Mouse (Mus musculus): ENCODE data around the gene Runx2. TPM values are rescaled to one million over a fixed set of nuclear protein-coding genes. Genes with fewer than 3 reads are reported as not detected.

Gene Runx2
- total RNA-seq, 2 experiments from 2014 or later, result 0.35 to 0.51 TPM

DNA sequence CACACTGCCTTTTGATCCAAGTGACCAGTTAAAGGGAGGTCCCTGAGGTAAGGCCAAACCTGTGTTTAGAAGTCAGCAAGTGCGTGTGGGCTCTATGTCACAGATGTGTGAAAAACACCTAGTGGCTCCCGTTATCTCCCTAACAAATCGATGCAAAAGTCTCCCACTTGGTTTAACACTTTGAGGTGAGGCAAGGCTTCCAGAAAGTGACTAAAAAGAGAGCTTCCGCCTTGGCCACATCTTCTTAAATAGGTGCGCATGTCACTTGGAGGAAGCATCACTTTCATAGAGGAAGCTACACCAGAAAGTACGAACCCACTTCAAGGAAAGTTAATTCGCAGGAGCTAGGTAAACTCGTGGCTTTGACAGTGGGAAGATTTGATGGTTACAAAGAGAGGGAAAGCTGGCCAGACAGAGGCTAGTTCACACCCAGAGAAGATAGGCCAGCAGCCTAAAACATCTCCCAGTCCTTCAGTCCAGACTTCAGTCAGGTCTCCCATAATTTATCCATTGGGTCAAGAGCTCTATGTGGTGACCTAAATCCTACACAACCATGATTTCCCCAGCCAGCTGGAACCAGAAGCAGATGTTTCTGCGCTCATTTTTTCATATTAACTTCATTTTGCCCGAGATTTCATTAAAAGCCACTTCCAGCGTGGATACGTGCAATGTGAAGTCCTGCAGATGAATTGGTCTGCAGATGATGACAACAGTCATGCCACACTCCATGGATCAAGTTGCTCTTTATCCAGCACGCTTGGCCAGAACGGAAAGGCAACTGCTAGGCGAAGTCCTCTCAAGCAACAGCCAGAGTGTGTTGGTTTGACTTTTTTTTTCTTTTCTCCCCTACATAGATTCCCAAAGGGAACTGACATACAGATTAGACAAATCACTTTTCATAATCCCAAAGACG is 257.1 kb downstream of the Runx2 start:
- intact Hi-C loops (cut with DNase I), result no loop called here
- DNase-seq, result no peak

DNA sequence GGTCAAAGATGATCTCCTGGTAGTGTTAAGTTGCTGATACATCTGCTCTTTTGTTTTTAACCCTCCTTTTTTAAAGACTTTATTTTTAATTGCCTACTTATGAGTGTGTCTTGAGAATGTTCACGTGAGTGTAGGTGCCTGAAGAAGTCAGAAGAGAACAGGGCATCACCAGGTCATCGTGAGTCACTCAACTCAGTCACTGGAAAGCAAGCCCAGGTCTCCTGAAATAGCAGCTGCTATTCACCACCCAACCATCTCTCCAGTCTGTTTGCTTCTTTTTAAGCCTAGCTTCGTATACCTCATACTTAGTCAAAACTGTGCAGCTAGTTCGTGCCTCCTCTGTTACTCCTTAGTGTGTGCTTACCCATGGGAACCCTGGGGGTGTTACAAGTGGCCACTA is 259.7 kb downstream of the Runx2 start:
- intact Hi-C loops (cut with DNase I), result no loop called here
- DNase-seq, result no peak

DNA sequence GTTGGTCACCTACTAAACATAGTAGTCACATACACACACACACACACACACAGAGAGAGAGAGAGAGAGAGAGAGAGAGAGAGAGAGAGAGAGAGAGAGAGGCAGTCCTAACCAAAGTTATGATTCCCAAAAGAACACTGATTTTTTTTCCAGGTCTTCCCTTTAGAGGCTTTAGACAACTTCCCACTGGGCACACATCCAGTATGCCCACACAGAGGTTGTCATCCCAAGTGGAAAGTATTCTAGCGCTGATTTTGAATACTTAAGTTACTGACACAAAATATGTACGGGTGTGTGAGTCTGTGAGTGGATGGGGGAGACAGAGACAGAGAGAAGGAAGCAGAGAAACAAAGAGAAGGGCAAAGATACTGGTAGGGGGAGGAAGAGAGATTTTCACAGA is 265.0 kb downstream of the Runx2 start:
- intact Hi-C loops (cut with DNase I), result no loop called here
- no peak for DNase-seq

DNA sequence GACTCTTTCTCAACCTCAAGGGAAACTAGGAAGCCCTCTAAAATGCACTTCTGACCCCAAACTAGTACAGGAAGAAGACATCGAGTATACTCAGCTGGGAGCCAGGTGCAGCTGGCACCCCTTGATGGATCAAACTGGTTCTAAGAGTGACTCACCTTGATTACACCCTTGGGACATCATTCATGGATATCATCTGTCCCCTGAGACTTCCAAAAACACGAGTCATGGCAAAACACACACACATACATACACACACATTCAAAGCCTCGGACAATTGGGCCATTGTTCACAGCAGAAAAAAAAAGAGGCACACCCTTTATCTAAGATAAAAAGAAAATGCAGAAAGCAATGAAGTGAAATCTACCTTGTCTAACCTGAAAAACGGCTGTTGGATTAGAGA is 266.7 kb downstream of the Runx2 start:
- intact Hi-C loops (cut with DNase I), result no loop called here
- DNase-seq, result no peak

DNA sequence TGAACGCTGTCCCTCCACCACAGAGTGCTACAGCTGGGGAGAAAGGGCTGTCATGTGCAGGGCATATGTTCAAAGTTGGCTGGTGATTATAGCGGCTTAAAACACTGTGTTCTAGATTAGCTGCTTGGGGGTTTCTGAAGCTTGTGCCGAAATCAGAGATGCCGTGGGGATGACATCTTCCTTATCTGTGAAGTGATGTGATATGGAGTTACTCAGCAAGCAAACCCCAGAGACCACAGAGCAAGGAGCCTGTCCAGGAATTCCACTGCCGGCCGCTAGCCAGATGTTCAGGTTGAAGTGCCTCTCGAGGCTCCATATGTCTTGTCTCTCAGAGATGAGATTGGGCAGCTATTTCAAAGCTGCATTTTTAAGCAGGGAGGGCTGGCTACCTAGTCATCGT is 267.8 kb downstream of the Runx2 start:
- intact Hi-C loops (cut with DNase I), result no loop called here
- DNase-seq, result no peak

- intact Hi-C loops (cut with DNase I), result no loop called here
- DNase-seq, result no peak
These were observed 269.3 kb downstream of the Runx2 start for GRCm38 (mm10) chr17:44545141-44545813.

GRCm38 (mm10) chr17:44542706-44543105 is 271.9 kb downstream of the Runx2 start:
- no peak for DNase-seq
- intact Hi-C loops (cut with DNase I), result no loop called here

- intact Hi-C loops (cut with DNase I), result no loop called here
- DNase-seq, result no peak
These were observed 273.9 kb downstream of the Runx2 start for GRCm38 (mm10) chr17:44540699-44541098.

DNA sequence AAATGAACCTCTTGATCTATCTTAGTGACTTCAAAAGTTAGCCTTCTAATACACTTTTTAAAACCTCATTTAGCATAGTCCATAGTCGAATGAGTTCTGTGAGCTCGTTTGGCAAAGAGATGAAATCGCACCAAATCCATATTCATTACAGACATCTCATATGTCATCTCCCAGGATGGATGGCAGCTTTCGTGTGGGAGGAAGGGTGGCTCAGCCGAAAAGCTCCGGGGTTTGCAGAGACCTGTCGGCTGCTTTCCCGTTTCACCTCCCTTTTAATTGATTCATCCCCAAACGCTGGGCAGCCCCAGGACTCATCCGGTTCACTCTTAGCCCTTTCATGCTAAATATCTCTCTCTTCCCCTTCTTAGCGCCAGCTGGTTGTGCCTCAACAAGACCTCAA is 275.7 kb downstream of the Runx2 start:
- intact Hi-C loops (cut with DNase I), result loop anchor here (10.0 kb wide), 1 partner anchor 196 kb away; no protein-coding TSS in a partner anchor

DNA sequence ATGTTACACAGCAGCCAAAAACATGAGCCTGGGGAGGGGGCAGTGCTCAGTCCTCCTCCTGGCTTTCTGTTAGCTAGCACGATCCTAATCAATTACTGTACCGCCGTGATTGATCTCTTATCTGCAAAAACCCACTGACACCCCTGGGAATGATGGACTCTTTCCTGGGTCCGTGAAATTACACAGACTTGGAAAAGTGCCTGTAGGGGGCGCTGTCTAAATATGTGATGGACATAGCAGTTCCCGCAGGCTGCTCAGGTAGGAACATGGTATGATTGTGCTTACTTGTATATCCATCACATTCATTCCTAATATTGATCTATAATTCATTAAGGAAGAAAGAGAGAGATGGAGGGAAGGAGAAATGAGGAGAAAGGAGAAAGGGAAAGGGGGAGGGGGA is 284.6 kb downstream of the Runx2 start:
- intact Hi-C loops (cut with DNase I), result loop anchor here (10.0 kb wide), 1 partner anchor 205 kb away; no protein-coding TSS in a partner anchor
- no peak for DNase-seq

More for the DNA sequence above, 275.7 kb downstream of the Runx2 start:
- DNase-seq, result no peak

- no peak for DNase-seq
- intact Hi-C loops (cut with DNase I), result no loop called here
These were observed 286.0 kb downstream of the Runx2 start for GRCm38 (mm10) chr17:44528617-44529016.

DNA sequence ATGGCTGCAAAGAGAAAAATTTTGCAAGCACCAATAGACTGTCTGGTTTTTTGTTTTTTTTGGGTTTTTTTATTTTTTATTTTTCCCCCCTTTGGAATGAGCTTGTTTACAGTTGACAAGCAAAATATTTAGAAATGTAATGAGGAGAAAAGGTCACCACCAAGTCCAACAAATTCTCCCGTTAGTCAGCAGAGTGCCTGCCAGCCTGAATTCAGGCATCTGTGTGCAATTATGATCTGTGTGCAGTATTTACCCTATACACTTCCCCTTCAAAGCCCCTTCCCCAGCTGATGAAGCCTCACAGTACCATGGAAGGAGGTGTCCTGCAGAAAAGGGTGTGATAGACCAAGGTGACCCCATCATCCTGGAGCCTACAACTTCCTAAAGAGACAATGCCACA is 290.5 kb downstream of the Runx2 start:
- no peak for DNase-seq
- intact Hi-C loops (cut with DNase I), result no loop called here

GRCm38 (mm10) chr17:44522906-44523305 is 291.7 kb downstream of the Runx2 start:
- DNase-seq, result peak in 1 of 2 experiments; percentile 19
- intact Hi-C loops (cut with DNase I), result no loop called here

DNA sequence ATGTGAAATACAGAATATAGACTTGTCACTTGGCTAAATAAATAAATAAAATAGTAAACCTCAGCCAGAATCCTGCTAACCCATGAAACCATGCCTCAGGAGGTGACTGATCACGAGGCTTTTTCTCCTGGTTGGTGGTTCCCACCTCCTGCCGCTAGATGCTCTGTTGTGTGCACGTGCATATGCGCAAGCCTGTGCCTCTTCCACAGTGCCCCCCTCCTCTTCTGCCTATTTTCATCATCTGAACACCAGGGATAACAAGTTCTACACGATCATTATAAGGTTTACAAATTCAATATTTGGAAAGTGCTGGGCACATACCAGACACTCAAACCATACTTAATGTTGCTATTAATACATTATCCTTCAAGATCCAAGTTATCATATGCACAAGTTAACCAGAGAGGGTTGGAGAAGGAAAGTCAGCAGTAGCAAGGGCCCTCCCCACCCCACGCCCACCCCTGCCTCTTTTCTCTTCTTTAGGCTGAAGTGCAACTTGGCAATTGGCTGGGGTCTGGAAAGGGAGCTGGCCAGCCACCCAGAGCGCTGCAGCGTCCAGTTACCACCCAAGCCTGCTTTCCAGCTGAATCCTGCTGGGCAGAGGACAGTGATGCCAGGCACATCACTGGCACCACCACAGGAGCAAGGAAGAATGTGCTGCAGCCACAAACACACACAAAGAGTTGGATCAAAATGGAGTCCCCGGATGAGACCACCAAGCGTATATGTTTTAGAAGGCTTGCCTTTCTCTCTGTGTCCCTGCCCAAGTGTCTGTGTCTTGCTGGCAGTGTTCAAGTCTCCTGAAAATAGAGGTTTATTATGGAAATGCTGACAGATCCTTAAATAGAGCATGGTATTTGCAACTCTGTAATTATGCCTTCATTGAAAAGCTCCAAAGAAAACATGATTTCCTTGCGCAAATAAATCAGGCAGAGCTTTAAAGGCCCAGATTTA is 294.2 kb downstream of the Runx2 start:
- intact Hi-C loops (cut with DNase I), result no loop called here
- no peak for DNase-seq

DNA sequence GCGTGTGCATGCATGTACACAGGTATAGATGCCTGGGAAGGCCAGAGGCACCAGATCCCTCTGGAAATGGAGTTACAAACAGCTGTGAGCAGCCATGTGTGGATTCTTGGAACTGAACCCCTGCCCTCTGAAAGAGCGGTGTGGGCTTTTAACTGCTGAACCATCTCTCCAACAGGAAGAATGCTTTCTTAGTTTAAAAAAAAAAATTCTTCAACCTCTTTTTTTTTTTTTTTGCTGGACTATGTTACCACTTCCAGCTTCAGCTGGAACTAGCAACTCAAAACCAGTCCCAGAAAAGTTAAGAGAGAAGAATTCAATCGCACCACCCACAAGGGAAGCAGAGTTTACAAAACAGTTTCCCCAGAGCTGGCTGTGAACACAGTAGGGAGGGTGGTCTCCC is 295.2 kb downstream of the Runx2 start:
- DNase-seq, result no peak
- intact Hi-C loops (cut with DNase I), result no loop called here

GRCm38 (mm10) chr17:44518156-44518555 is 296.4 kb downstream of the Runx2 start:
- DNase-seq, result no peak
- intact Hi-C loops (cut with DNase I), result no loop called here

DNA sequence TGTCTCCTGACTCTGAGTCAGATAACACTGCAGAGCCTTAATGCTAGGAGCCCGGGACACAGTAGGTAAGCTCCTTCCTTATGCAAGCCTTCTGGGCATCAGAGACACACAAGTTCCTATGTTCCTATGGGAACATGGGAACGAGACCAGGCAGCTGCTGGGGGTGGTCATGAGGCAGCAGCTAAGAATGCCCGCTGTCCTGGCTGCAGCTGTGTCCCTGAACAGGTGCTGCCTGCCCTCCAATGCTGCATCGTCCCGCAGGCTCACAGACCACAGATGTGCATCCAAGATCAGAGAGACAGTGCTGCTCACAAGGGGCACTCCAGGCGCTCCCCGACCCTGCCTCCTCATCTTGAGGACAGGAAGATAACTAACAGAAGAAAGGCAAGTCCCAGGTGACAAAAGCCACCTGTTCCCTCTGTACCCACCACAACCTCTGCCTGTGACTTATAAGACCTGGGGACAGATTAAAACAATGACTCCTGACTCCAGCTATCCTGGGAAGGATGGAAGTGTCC is 306.3 kb downstream of the Runx2 start:
- intact Hi-C loops (cut with DNase I), result no loop called here
- no peak for DNase-seq

GRCm38 (mm10) chr17:44507741-44508140 is 306.9 kb downstream of the Runx2 start:
- intact Hi-C loops (cut with DNase I), result no loop called here
- no peak for DNase-seq

DNA sequence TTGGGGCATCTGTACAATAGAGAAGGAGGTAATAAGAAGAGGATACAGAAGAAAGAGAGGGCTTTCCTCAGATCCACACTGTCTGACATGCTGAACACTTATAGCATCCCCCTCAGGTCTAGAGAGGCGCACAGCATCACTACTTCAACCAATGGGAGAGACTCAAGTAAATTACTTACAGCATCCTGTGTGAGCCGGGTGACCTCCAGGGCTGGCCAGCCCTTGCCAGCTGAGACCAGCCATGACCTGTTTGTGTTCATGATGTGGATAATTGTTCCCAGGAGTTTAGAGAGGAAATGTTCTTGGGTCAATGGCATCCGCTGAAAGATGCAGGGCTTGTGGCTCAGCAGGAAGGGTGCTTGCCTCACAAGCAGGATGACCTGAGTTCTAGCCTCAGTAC is 308.1 kb downstream of the Runx2 start:
- no peak for DNase-seq
- intact Hi-C loops (cut with DNase I), result no loop called here

DNA sequence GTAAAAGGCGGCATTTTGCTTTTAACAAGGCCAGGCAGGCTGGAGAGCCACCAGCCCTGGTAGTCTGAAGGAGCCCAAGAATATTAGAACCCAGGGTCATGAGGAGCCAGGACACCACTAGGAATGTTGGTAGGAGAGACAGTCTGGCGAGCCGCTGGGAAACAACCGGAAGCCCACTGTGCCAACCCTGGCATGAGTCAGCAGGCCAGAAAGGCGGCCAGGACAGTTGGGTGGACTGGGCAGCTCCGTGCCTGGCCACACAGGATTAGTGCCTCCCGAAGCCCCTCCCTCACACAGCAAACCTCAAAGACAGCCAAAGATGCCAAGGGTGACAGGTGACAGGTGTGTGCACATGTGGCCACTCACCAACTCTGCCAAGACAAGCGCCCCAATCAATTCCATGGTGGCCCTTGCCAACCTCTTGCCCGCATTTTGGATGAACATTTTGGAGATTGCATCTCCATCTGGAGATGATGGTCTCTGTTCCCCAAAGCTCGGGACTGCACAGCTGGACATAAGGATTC is 309.7 kb downstream of the Runx2 start:
- intact Hi-C loops (cut with DNase I), result no loop called here
- DNase-seq, result peak; percentile 35 to 40
